Mouse (Mus musculus) MEL (cell line): ENCODE results near the gene E2f2. TPM values are rescaled to one million over a fixed set of nuclear protein-coding genes. Genes with fewer than 3 reads are reported as not detected.

Source experiments
- DNase-seq: peaks from one replicate; pipeline ENCODE4 v3.0.0; 2011; ENCODE audit warnings: low read depth, low spot score
- H3K27ac ChIP-seq: 2 replicates; pipeline ENCODE4 v1.5.1; 2012; ENCODE audit warnings: low read depth, mild to moderate bottlenecking, control low read depth, low read length, moderate library complexity; ENCODE audit not compliant: control insufficient read depth
- H3K27me3 ChIP-seq, 2 experiments: fragments of 150-350 bp in 1 of 2; sonication (generic) in 1 of 2; 2 replicates each; pipeline ENCODE4 v1.6.1; 2012; ENCODE audit warnings: low read length in 2 of 2, mild to moderate bottlenecking in 2 of 2, improper control_type of control experiment in 1 of 2, moderate library complexity in 1 of 2; ENCODE audit not compliant: insufficient read depth in 2 of 2, control insufficient read depth in 1 of 2
- H3K36me3 ChIP-seq, 2 experiments: 2 replicates each; pipeline ENCODE4 v1.6.1; 2012 to 2014; ENCODE audit warnings: low read length in 2 of 2, improper control_type of control experiment in 1 of 2, inconsistent platforms in 1 of 2, mild to moderate bottlenecking in 1 of 2; ENCODE audit not compliant: insufficient read depth in 2 of 2, control insufficient read depth in 1 of 2
- H3K4me1 ChIP-seq, 2 experiments: fragments of 150-350 bp in 1 of 2; sonication (generic) in 1 of 2; 2 replicates each; pipeline ENCODE4 v1.6.1; 2012; ENCODE audit warnings: low read length in 2 of 2, improper control_type of control experiment in 1 of 2, mild to moderate bottlenecking in 1 of 2; ENCODE audit not compliant: insufficient read depth in 2 of 2, control insufficient read depth in 1 of 2
- H3K4me3 ChIP-seq, 2 experiments: fragments of 150-350 bp in 1 of 2; sonication (generic) in 1 of 2; 2 replicates each; pipeline ENCODE4 v1.5.1; 2012; ENCODE audit warnings: low read depth in 2 of 2, low read length in 2 of 2, mild to moderate bottlenecking in 2 of 2, moderate library complexity in 2 of 2, control low read depth in 1 of 2, improper control_type of control experiment in 1 of 2; ENCODE audit not compliant: control insufficient read depth in 1 of 2, insufficient read depth in 1 of 2
- H3K79me2 ChIP-seq: 2 replicates; pipeline ENCODE4 v1.6.1; 2012; ENCODE audit warnings: mild to moderate bottlenecking, low read length, moderate library complexity; ENCODE audit not compliant: control insufficient read depth, poor library complexity, insufficient read depth
- H3K9ac ChIP-seq: 2 replicates; pipeline ENCODE4 v1.6.1; 2012; ENCODE audit warnings: low read depth, mild to moderate bottlenecking, control low read depth, low read length, moderate library complexity; ENCODE audit not compliant: control insufficient read depth, poor library complexity, severe bottlenecking
- H3K9me3 ChIP-seq: fragments of 150-350 bp; sonication (generic); replicated peaks from 2 replicates; pipeline ENCODE4 v1.6.1; 2012; ENCODE audit warnings: mild to moderate bottlenecking, low read length, improper control_type of control experiment, moderate library complexity; ENCODE audit not compliant: insufficient read depth
- BHLHE40 ChIP-seq: IDR thresholded peaks from 2 replicates; pipeline ENCODE4 v1.6.1; 2012; ENCODE audit warnings: low read depth, mild to moderate bottlenecking, inconsistent platforms, low read length, improper control_type of control experiment, borderline replicate concordance
- CHD2 ChIP-seq: IDR thresholded peaks from 2 replicates; pipeline ENCODE4 v1.6.1; 2011; ENCODE audit warnings: low read length, improper control_type of control experiment
- CTCF ChIP-seq, 3 experiments: IDR thresholded peaks in 2 of 3; conservative IDR thresholded peaks in 1 of 3; 2 replicates each; pipeline ENCODE4 v1.5.1; 2011 to 2012; ENCODE audit warnings: low read length in 3 of 3, low read depth in 2 of 3, mild to moderate bottlenecking in 2 of 3, improper control_type of control experiment in 1 of 3, inconsistent platforms in 1 of 3, mixed read lengths in 1 of 3, moderate library complexity in 1 of 3; ENCODE audit not compliant: control insufficient read depth in 1 of 3, insufficient read depth in 1 of 3, poor library complexity in 1 of 3, severe bottlenecking in 1 of 3
- EP300 ChIP-seq, 2 experiments: IDR thresholded peaks; 2 replicates each; pipeline ENCODE4 v1.6.1; 2011; ENCODE audit warnings: improper control_type of control experiment in 2 of 2, low read length in 2 of 2, low read depth in 1 of 2, mild to moderate bottlenecking in 1 of 2
- ETS1 ChIP-seq: IDR thresholded peaks from 2 replicates; pipeline ENCODE4 v1.6.1; 2012; ENCODE audit warnings: low read depth, mild to moderate bottlenecking, inconsistent platforms, low read length, improper control_type of control experiment, moderate library complexity
- KAT2A ChIP-seq: conservative IDR thresholded peaks from 2 replicates; pipeline ENCODE4 v1.6.1; 2012; ENCODE audit warnings: low read depth, low read length, improper control_type of control experiment, inconsistent platforms
- MAX ChIP-seq: IDR thresholded peaks from 2 replicates; pipeline ENCODE4 v1.6.1; 2011; ENCODE audit warnings: low read length, improper control_type of control experiment
- MEF2A ChIP-seq: IDR thresholded peaks from 2 replicates; pipeline ENCODE4 v1.6.1; 2014; ENCODE audit warnings: low read depth, mild to moderate bottlenecking, inconsistent platforms, low read length, improper control_type of control experiment; ENCODE audit not compliant: poor library complexity, insufficient replicate concordance, severe bottlenecking; ENCODE audit errors: extremely low read depth
- MXI1 ChIP-seq: IDR thresholded peaks from 2 replicates; pipeline ENCODE4 v1.6.1; 2011; ENCODE audit warnings: mild to moderate bottlenecking, low read depth, low read length, improper control_type of control experiment
- MYB ChIP-seq: IDR thresholded peaks from 2 replicates; pipeline ENCODE4 v1.6.1; 2011; ENCODE audit warnings: mild to moderate bottlenecking, low read depth, low read length, improper control_type of control experiment
- NRF1 ChIP-seq: IDR thresholded peaks from 2 replicates; pipeline ENCODE4 v1.6.1; 2014; ENCODE audit warnings: low read depth, mild to moderate bottlenecking, inconsistent platforms, low read length, improper control_type of control experiment, moderate library complexity; ENCODE audit not compliant: poor library complexity, insufficient read depth, severe bottlenecking
- RAD21 ChIP-seq: IDR thresholded peaks from 2 replicates; pipeline ENCODE4 v1.6.1; 2011; ENCODE audit warnings: mild to moderate bottlenecking, low read depth, low read length, improper control_type of control experiment
- SMC3 ChIP-seq: IDR thresholded peaks from 2 replicates; pipeline ENCODE4 v1.6.1; 2011; ENCODE audit warnings: low read depth, low read length, improper control_type of control experiment
- UBTF ChIP-seq: IDR thresholded peaks from 2 replicates; pipeline ENCODE4 v1.6.1; 2012; ENCODE audit warnings: low read depth, mild to moderate bottlenecking, inconsistent platforms, low read length, improper control_type of control experiment, moderate library complexity, borderline replicate concordance; ENCODE audit not compliant: insufficient read depth
- USF1 ChIP-seq: IDR thresholded peaks from 2 replicates; pipeline ENCODE4 v1.6.1; 2014; ENCODE audit warnings: low read depth, mild to moderate bottlenecking, inconsistent platforms, low read length, improper control_type of control experiment, moderate library complexity
- USF2 ChIP-seq, 2 experiments: IDR thresholded peaks; 2 replicates each; pipeline ENCODE4 v1.6.1; 2011 to 2012; ENCODE audit warnings: improper control_type of control experiment in 2 of 2, low read length in 2 of 2, borderline replicate concordance in 1 of 2, inconsistent platforms in 1 of 2, low read depth in 1 of 2, mild to moderate bottlenecking in 1 of 2; ENCODE audit not compliant: insufficient read depth in 1 of 2
- ZC3H11A ChIP-seq: IDR thresholded peaks from 2 replicates; pipeline ENCODE4 v1.6.1; 2012; ENCODE audit warnings: low read depth, mild to moderate bottlenecking, inconsistent platforms, low read length, improper control_type of control experiment
- ZNF384 ChIP-seq: IDR thresholded peaks from 2 replicates; pipeline ENCODE4 v1.6.1; 2012; ENCODE audit warnings: low read depth, mild to moderate bottlenecking, inconsistent platforms, low read length, improper control_type of control experiment
- polyA plus RNA-seq, 2 experiments: library from polyadenylated mRNA; stranded (reverse) in 1 of 2; unstranded in 1 of 2; fragments of >175 nt in 1 of 2; fragments of >200 nt in 1 of 2; gene quantifications; 2 replicates each; pipeline versions ENCODE4 v1.2.1 to v1.2.4; 2012; ENCODE audit warnings: low replicate concordance in 2 of 2, low read depth in 1 of 2; ENCODE audit not compliant: insufficient read length in 2 of 2, insufficient read depth in 1 of 2, missing spikeins in 1 of 2
- total RNA-seq: library from RNA; depleted of rRNA; stranded (reverse); fragments of 300-350 nt; gene quantifications from 2 replicates; pipeline ENCODE4 v1.2.3, GENCODE M21; 2012

Gene E2f2
- total and polyA plus RNA-seq, 3 experiments, result 11.2 to 25.4 TPM; not detected in 1

DNA sequence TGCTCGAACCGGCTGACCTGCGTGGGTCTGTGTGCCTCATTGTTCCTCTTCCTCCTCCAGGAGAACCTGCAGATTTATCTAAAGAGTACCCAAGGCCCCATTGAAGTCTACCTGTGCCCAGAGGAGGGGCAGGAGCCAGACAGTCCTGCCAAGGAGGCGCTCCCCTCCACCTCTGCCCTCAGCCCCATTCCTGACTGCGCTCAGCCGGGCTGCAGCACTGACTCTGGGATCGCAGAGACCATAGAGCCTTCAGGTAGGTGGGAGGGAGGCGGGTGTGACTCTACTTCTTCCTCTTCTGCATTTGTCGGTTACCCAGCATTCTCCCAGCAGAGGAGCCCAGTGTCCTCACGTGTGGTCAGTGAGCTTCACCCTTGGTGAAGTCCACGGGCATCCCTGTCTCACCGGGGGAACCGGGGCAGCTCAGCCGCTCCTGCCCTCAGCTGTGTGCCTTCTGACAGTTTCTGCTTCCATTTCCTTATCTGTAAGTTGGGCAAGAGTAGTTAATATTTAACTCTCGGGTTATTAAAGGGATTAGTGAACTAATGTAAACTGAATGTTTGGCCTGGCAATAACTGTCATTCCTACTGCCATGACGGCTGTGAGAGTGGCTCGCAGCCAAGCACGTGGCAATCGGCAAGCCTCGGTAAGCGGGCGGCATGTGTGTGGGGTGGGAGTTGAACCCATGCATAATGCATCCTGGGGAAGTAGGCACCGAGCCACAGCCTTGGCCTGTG is 14.7 kb downstream of the E2f2 start:
- DNase-seq, result no peak
- H3K27ac ChIP-seq, result no peak overlapping the region
- no peak for TF ChIP-seq CHD2
- no peak overlapping the region for H3K9ac ChIP-seq
- H3K4me3 ChIP-seq, result no peak overlapping the region
- peaks cover 0 to 9% of the 10 kb centered on the region in 2 experiments for H3K36me3 ChIP-seq
- H3K79me2 ChIP-seq, result no peaks in the 10 kb centered on the region
- H3K9me3 ChIP-seq, result no peaks in the 10 kb centered on the region
- no peaks in the 10 kb centered on the region for H3K27me3 ChIP-seq
- H3K4me1 ChIP-seq, result peaks cover 0 to 7% of the 10 kb centered on the region in 2 experiments; a peak in 2 of 4 replicates

- Histone ChIP-seq H3K4me3 (no peak overlapping the region), H3K36me3 (peaks cover 0 to 6% of the 10 kb centered on the region in 2 experiments), H3K27ac (no peak overlapping the region), H3K9ac (no peak overlapping the region), H3K9me3 (no peaks in the 10 kb centered on the region), H3K27me3 (no peaks in the 10 kb centered on the region), H3K4me1 (peaks cover 0 to 6% of the 10 kb centered on the region in 2 experiments; a peak in 2 of 4 replicates), H3K79me2 (no peaks in the 10 kb centered on the region)
- peak; percentile 57 for DNase-seq
- TF ChIP-seq EP300 (IDR thresholded peaks at IDR 0.05; ENCODE audit: low read depth in 1 of 2, low read length in 2 of 2), result no peak
- no peak for TF ChIP-seq ETS1
- TF ChIP-seq ZC3H11A, result peak; percentile 37; the same call in 1 of the 2 replicates
- peak; percentile 61 for TF ChIP-seq USF1
- peak; percentile 46 to 53 (median 53) for TF ChIP-seq CTCF (IDR thresholded peaks at IDR 0.05 in 2 of 3, conservative IDR thresholded peaks at IDR 0.05 in 1 of 3; ENCODE audit: control insufficient read depth in 1 of 3, insufficient read depth in 1 of 3, low read depth in 2 of 3, low read length in 3 of 3, poor library complexity in 1 of 3, severe bottlenecking in 1 of 3)
- peak; percentile 53 for TF ChIP-seq SMC3
- TF ChIP-seq ZNF384, result peak; percentile 77
- peak; percentile 45 for TF ChIP-seq RAD21
Observed at GRCm38 (mm10) chr4:136188973-136189737, 17.0 kb downstream of the E2f2 start.

GRCm38 (mm10) chr4:136189912-136190311 is 17.7 kb downstream of the E2f2 start:
- no peak for DNase-seq
- H3K27ac ChIP-seq, result no peak overlapping the region
- peaks cover 0 to 2% of the 10 kb centered on the region in 2 experiments; a peak in 2 of 4 replicates for H3K36me3 ChIP-seq
- no peak overlapping the region for H3K4me3 ChIP-seq
- no peaks in the 10 kb centered on the region for H3K9me3 ChIP-seq
- TF ChIP-seq EP300 (IDR thresholded peaks at IDR 0.05; ENCODE audit: low read depth in 1 of 2, low read length in 2 of 2), result no peak
- no peak for TF ChIP-seq MXI1
- TF ChIP-seq MYB, result no peak
- no peak for TF ChIP-seq KAT2A
- no peak for TF ChIP-seq BHLHE40
- TF ChIP-seq USF2 (IDR thresholded peaks at IDR 0.05; ENCODE audit: borderline replicate concordance in 1 of 2, insufficient read depth in 1 of 2, low read depth in 1 of 2, low read length in 2 of 2), result no peak
- TF ChIP-seq NRF1, result no peak
- TF ChIP-seq MAX, result no peak
- no peak for TF ChIP-seq MEF2A
- no peak for TF ChIP-seq UBTF
- TF ChIP-seq, all 39 proteins: peak for 0
- H3K9ac ChIP-seq, result no peak overlapping the region
- no peaks in the 10 kb centered on the region for H3K4me1 ChIP-seq
- H3K79me2 ChIP-seq, result no peaks in the 10 kb centered on the region
- H3K27me3 ChIP-seq, result no peaks in the 10 kb centered on the region
